Mouse (Mus musculus): Measurements from ENCODE around the gene Mttp. TPM values are rescaled to one million over a fixed set of nuclear protein-coding genes. Genes with fewer than 3 reads are reported as not detected.

Mttp gene
- total and polyA plus RNA-seq, 3 experiments, result 2.5 to 4.4 TPM; not detected in 1

DNA sequence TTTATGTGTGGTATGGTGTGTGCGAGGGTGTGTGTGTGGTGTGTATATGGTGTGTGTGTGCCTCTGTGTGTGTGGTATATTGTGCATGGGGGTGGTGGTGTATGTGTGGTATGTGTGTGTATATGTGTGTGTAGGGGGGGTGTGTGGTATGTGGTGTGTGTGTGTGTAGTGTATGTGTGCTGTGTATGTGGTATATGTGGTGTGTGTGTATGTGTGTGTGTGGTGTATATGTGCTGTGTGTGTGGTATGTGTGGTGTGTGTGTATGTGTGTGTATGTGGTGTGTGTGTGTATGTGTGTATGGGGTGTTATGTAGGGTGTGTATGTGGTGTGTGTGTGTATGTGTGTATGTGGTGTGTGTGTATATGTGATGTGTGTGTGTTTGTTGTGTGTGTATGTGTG is 70.6 kb downstream of the Mttp start:
- Histone ChIP-seq H3K9ac (ENCODE audit: control insufficient read depth, low read depth, low read length, poor library complexity, severe bottlenecking) (no peak overlapping the region), H3K36me3 (ENCODE audit: control insufficient read depth in 1 of 2, insufficient read depth in 2 of 2, low read length in 2 of 2) (no peaks in the 10 kb centered on the region), H3K27me3 (ENCODE audit: control insufficient read depth in 1 of 2, insufficient read depth in 2 of 2, low read length in 2 of 2) (peaks cover 2 to 5% of the 10 kb centered on the region in 2 experiments; a peak in 3 of 4 replicates), H3K9me3 (replicated peaks; ENCODE audit: insufficient read depth, low read length) (no peaks in the 10 kb centered on the region), H3K79me2 (ENCODE audit: control insufficient read depth, insufficient read depth, low read length, poor library complexity) (no peaks in the 10 kb centered on the region), H3K4me1 (ENCODE audit: control insufficient read depth in 1 of 2, insufficient read depth in 2 of 2, low read length in 2 of 2) (no peaks in the 10 kb centered on the region), H3K27ac (ENCODE audit: control insufficient read depth, low read depth, low read length) (no peak overlapping the region), H3K4me3 (ENCODE audit: control insufficient read depth in 1 of 2, insufficient read depth in 1 of 2, low read depth in 2 of 2, low read length in 2 of 2) (no peak overlapping the region)
- DNase-seq (ENCODE audit: low read depth, low spot score), result no peak
- TF ChIP-seq POLR2AphosphoS2 (IDR thresholded peaks at IDR 0.05; ENCODE audit: low read length), result no peak
- TF ChIP-seq TCF12 (IDR thresholded peaks at IDR 0.05; ENCODE audit: low read depth, low read length), result no peak
- TF ChIP-seq ELF1 (IDR thresholded peaks at IDR 0.05; ENCODE audit: low read depth, low read length), result no peak
- no peak for TF ChIP-seq POLR2AphosphoS5 (IDR thresholded peaks at IDR 0.05; ENCODE audit: borderline replicate concordance, low read depth, low read length)
- TF ChIP-seq CHD1 (IDR thresholded peaks at IDR 0.05; ENCODE audit: low read depth, low read length), result no peak
- TF ChIP-seq NRF1 (IDR thresholded peaks at IDR 0.05; ENCODE audit: insufficient read depth, low read depth, low read length, poor library complexity, severe bottlenecking), result no peak
- TF ChIP-seq GABPA (IDR thresholded peaks at IDR 0.05; ENCODE audit: low read depth, low read length), result no peak
- TF ChIP-seq MAZ (IDR thresholded peaks at IDR 0.05; ENCODE audit: low read depth, low read length), result no peak
- TF ChIP-seq MEF2A (IDR thresholded peaks at IDR 0.05; ENCODE audit: extremely low read depth, insufficient replicate concordance, low read depth, low read length, poor library complexity, severe bottlenecking), result no peak
- no peak for TF ChIP-seq CTCF (IDR thresholded peaks at IDR 0.05 in 2 of 3, conservative IDR thresholded peaks at IDR 0.05 in 1 of 3; ENCODE audit: control insufficient read depth in 1 of 3, insufficient read depth in 1 of 3, low read depth in 2 of 3, low read length in 3 of 3, poor library complexity in 1 of 3, severe bottlenecking in 1 of 3)
- no peak for TF ChIP-seq KAT2A (conservative IDR thresholded peaks at IDR 0.05; ENCODE audit: low read depth, low read length)
- TF ChIP-seq ZNF384 (IDR thresholded peaks at IDR 0.05; ENCODE audit: low read depth, low read length), result no peak
- TF ChIP-seq ZC3H11A (IDR thresholded peaks at IDR 0.05; ENCODE audit: low read depth, low read length), result no peak
- TF ChIP-seq CHD2 (IDR thresholded peaks at IDR 0.05; ENCODE audit: low read length), result no peak
- no peak for TF ChIP-seq NELFE (IDR thresholded peaks at IDR 0.05; ENCODE audit: low read depth, low read length)

DNA sequence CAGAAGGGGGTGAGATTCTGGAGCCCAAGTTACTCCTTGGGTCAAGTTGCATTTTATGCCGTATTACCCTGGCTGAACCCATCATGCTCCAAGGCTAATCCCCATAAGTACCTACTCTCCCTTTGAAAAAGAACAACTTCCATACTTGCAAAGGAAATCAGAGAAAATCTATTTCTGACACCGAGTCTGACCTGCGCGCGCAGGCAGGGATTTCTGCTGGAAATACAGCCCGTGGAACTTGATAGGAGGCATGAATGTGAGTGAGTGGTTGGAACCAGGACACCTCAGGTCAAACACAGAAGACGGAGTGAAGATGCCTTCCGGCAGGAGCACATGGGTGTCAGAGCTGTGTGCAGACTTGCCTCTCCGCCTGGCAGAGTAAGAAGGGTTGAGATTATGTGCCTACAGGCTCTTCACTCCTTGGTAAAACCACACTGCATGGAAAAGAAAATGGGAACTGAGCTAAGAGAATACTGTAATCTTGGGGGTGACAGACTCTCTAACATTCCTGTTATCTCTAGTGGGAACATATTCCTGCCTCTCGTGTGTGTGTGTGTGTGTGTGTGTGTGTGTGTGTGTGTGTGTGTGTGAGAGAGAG is 73.2 kb downstream of the Mttp start:
- no peak overlapping the region for H3K27ac ChIP-seq (ENCODE audit: control insufficient read depth, low read depth, low read length)
- DNase-seq (ENCODE audit: low read depth, low spot score), result no peak
- TF ChIP-seq TCF12 (IDR thresholded peaks at IDR 0.05; ENCODE audit: low read depth, low read length), result no peak
- TF ChIP-seq POLR2AphosphoS5 (IDR thresholded peaks at IDR 0.05; ENCODE audit: borderline replicate concordance, low read depth, low read length), result no peak
- TF ChIP-seq SMC3 (IDR thresholded peaks at IDR 0.05; ENCODE audit: low read depth, low read length), result no peak
- no peak for TF ChIP-seq E2F4 (IDR thresholded peaks at IDR 0.05; ENCODE audit: borderline replicate concordance, low read depth, low read length)
- TF ChIP-seq POLR2AphosphoS2 (IDR thresholded peaks at IDR 0.05; ENCODE audit: low read length), result no peak
- TF ChIP-seq TBP (IDR thresholded peaks at IDR 0.05; ENCODE audit: low read depth, low read length), result no peak
- TF ChIP-seq TAL1 (IDR thresholded peaks at IDR 0.05; ENCODE audit: low read length), result no peak
- TF ChIP-seq GABPA (IDR thresholded peaks at IDR 0.05; ENCODE audit: low read depth, low read length), result no peak
- TF ChIP-seq USF1 (IDR thresholded peaks at IDR 0.05; ENCODE audit: low read depth, low read length), result no peak
- TF ChIP-seq HCFC1 (IDR thresholded peaks at IDR 0.05; ENCODE audit: low read depth, low read length), result no peak
- no peak for TF ChIP-seq CTCF (IDR thresholded peaks at IDR 0.05 in 2 of 3, conservative IDR thresholded peaks at IDR 0.05 in 1 of 3; ENCODE audit: control insufficient read depth in 1 of 3, insufficient read depth in 1 of 3, low read depth in 2 of 3, low read length in 3 of 3, poor library complexity in 1 of 3, severe bottlenecking in 1 of 3)
- TF ChIP-seq MYB (IDR thresholded peaks at IDR 0.05; ENCODE audit: low read depth, low read length), result no peak
- TF ChIP-seq SIN3A (IDR thresholded peaks at IDR 0.05; ENCODE audit: low read length), result no peak
- TF ChIP-seq ZNF384 (IDR thresholded peaks at IDR 0.05; ENCODE audit: low read depth, low read length), result no peak
- no peak for TF ChIP-seq ELF1 (IDR thresholded peaks at IDR 0.05; ENCODE audit: low read depth, low read length)
- TF ChIP-seq NRF1 (IDR thresholded peaks at IDR 0.05; ENCODE audit: insufficient read depth, low read depth, low read length, poor library complexity, severe bottlenecking), result no peak
- TF ChIP-seq MAZ (IDR thresholded peaks at IDR 0.05; ENCODE audit: low read depth, low read length), result no peak
- no peaks in the 10 kb centered on the region for H3K9me3 ChIP-seq (replicated peaks; ENCODE audit: insufficient read depth, low read length)
- H3K9ac ChIP-seq (ENCODE audit: control insufficient read depth, low read depth, low read length, poor library complexity, severe bottlenecking), result no peak overlapping the region
- no peak overlapping the region for H3K4me3 ChIP-seq (ENCODE audit: control insufficient read depth in 1 of 2, insufficient read depth in 1 of 2, low read depth in 2 of 2, low read length in 2 of 2)
- H3K4me1 ChIP-seq (ENCODE audit: control insufficient read depth in 1 of 2, insufficient read depth in 2 of 2, low read length in 2 of 2), result no peaks in the 10 kb centered on the region
- peaks cover 1 to 2% of the 10 kb centered on the region in 2 experiments; a peak in 3 of 4 replicates for H3K27me3 ChIP-seq (ENCODE audit: control insufficient read depth in 1 of 2, insufficient read depth in 2 of 2, low read length in 2 of 2)
- no peaks in the 10 kb centered on the region for H3K79me2 ChIP-seq (ENCODE audit: control insufficient read depth, insufficient read depth, low read length, poor library complexity)
- H3K36me3 ChIP-seq (ENCODE audit: control insufficient read depth in 1 of 2, insufficient read depth in 2 of 2, low read length in 2 of 2), result no peaks in the 10 kb centered on the region

Data from MEL (cell line).